Mouse (Mus musculus) G1E-ER4 (cell line): ENCODE data around the gene Kcnq1. TPM values are rescaled to one million over a fixed set of nuclear protein-coding genes. Genes with fewer than 3 reads are reported as not detected.

Experiments used
- GATA1 ChIP-seq: IDR thresholded peaks from one replicate; pipeline ENCODE4 v1.8.0; 2012; ENCODE audit warnings: low read length, inconsistent platforms
- polyA plus RNA-seq: library from polyadenylated mRNA; stranded (reverse); fragments of >175 nt; gene quantifications from 2 replicates; pipeline ENCODE4 v1.2.3, GENCODE M21; 2012

Kcnq1 gene
- polyA plus RNA-seq: not detected in 2 replicates

GRCm38 (mm10) chr7:143106062-143106461 lies at the start of gene Kcnq1:
Gene Kcnq1, plus strand, starts transcription at chr7:143106362.
- TF ChIP-seq GATA1: no peak

- TF ChIP-seq GATA1: no peak
These were observed 49.1 kb upstream of the Kcnq1 start for GRCm38 (mm10) chr7:143057023-143057422.

- peak; percentile 88 for TF ChIP-seq GATA1
These were observed 48.4 kb upstream of the Kcnq1 start for GRCm38 (mm10) chr7:143057667-143058220.

GRCm38 (mm10) chr7:143058221-143058697 lies 47.9 kb upstream of the Kcnq1 start:
- no peak for TF ChIP-seq GATA1

GRCm38 (mm10) chr7:143059202-143059870 lies 46.8 kb upstream of the Kcnq1 start:
- no peak for TF ChIP-seq GATA1

- no peak for TF ChIP-seq GATA1
These were observed 43.5 kb upstream of the Kcnq1 start for GRCm38 (mm10) chr7:143062704-143063103.

GRCm38 (mm10) chr7:143064226-143064625 lies 41.9 kb upstream of the Kcnq1 start:
- TF ChIP-seq GATA1: no peak

GRCm38 (mm10) chr7:143065692-143066091 lies 40.5 kb upstream of the Kcnq1 start:
- no peak for TF ChIP-seq GATA1

GRCm38 (mm10) chr7:143067469-143067868 lies 38.7 kb upstream of the Kcnq1 start:
- TF ChIP-seq GATA1: no peak

GRCm38 (mm10) chr7:143067897-143068296 lies 38.3 kb upstream of the Kcnq1 start:
- no peak for TF ChIP-seq GATA1

GRCm38 (mm10) chr7:143068316-143068881 lies 37.8 kb upstream of the Kcnq1 start:
- TF ChIP-seq GATA1: no peak

GRCm38 (mm10) chr7:143068882-143069591 lies 37.1 kb upstream of the Kcnq1 start, which contains the start of gene Tssc4:
Gene Tssc4, plus strand, starts transcription at chr7:143069249.
- TF ChIP-seq GATA1: no peak

GRCm38 (mm10) chr7:143069751-143070400 lies 36.3 kb upstream of the Kcnq1 start:
- no peak for TF ChIP-seq GATA1

GRCm38 (mm10) chr7:143070506-143071070 lies 35.6 kb upstream of the Kcnq1 start:
- TF ChIP-seq GATA1: no peak

GRCm38 (mm10) chr7:143072605-143073004 lies 33.6 kb upstream of the Kcnq1 start:
- no peak for TF ChIP-seq GATA1
